Mouse (Mus musculus) liver, embryonic 15.5 days (tissue): ENCODE data around the gene Olfr976. TPM values are rescaled to one million over a fixed set of nuclear protein-coding genes. Genes with fewer than 3 reads are reported as not detected.
"Not testable (repeated sequence)": the region's sequence is repeated elsewhere in the genome, so short reads cannot be mapped to it uniquely, and the experiment has no call there.

ENCODE experiments used
- ATAC-seq: fragments of 200-750 bp; cut with Nextera tagmentation; 2 replicates; pipeline ENCODE4 v1.8.0; 2017; ENCODE audit warnings: moderate number of reproducible peaks, mild to moderate bottlenecking, moderate library complexity; ENCODE audit not compliant: insufficient read depth
- H3K27ac ChIP-seq: fragments of 300-500 bp; sonication (generic); replicated peaks from 2 replicates; pipeline ENCODE4 v1.5.1; 2015; ENCODE audit warnings: mild to moderate bottlenecking, inconsistent platforms
- H3K27me3 ChIP-seq: fragments of 300-500 bp; sonication (generic); 2 replicates; pipeline ENCODE4 v1.6.1; 2015; ENCODE audit warnings: mild to moderate bottlenecking, inconsistent platforms
- H3K36me3 ChIP-seq: fragments of 300-500 bp; sonication (generic); replicated peaks from 2 replicates; pipeline ENCODE4 v1.6.1; 2015; ENCODE audit warnings: moderate library complexity, mild to moderate bottlenecking, inconsistent platforms
- H3K4me1 ChIP-seq: fragments of 300-500 bp; sonication (generic); replicated peaks from 2 replicates; pipeline ENCODE4 v1.6.1; 2015; ENCODE audit warnings: inconsistent platforms
- H3K4me2 ChIP-seq: fragments of 300-500 bp; sonication (generic); 2 replicates; pipeline ENCODE4 v1.6.1; 2015; ENCODE audit warnings: moderate library complexity, mild to moderate bottlenecking, inconsistent platforms
- H3K4me3 ChIP-seq: fragments of 300-500 bp; sonication (generic); replicated peaks from 2 replicates; pipeline ENCODE4 v1.5.1; 2015; ENCODE audit warnings: mild to moderate bottlenecking, inconsistent platforms
- H3K9ac ChIP-seq: fragments of 300-500 bp; sonication (generic); 2 replicates; pipeline ENCODE4 v1.6.1; 2015; ENCODE audit warnings: moderate library complexity, mild to moderate bottlenecking, inconsistent platforms
- H3K9me3 ChIP-seq: fragments of 300-500 bp; sonication (generic); replicated peaks from 2 replicates; pipeline ENCODE4 v1.6.1; 2016; ENCODE audit warnings: inconsistent platforms
- WGBS: fragments of 180-500 bp; shearing (Covaris S2); methylation state at CpG from one replicate; pipeline ENCODE4 v1.1.7; 2015; ENCODE audit warnings: mixed read lengths; ENCODE audit not compliant: insufficient replicate concordance; 5-methylcytosine and 5-hydroxymethylcytosine counted together
- polyA plus RNA-seq: library from polyadenylated mRNA; unstranded; fragments of >200 nt; fragmentation: Nextera tagmentation; extraction: Ambion mirVana; gene quantifications from 2 replicates; pipeline ENCODE4 v1.2.1, GENCODE M21; 2015

Gene Olfr976
- not detected in 2 replicates for polyA plus RNA-seq

- H3K9ac ChIP-seq, H3K27ac ChIP-seq, ATAC-seq, H3K4me1 ChIP-seq, H3K27me3 ChIP-seq, H3K9me3 ChIP-seq, H3K36me3 ChIP-seq, H3K4me2 ChIP-seq, H3K4me3 ChIP-seq: not testable (repeated sequence)
- WGBS, result 64% methylated on average over 8 of the region's 9 CpGs
Observed at GRCm38 (mm10) chr9:39961033-39961432, at the start of gene Olfr976. TSS of gene Olfr976 (minus strand) at chr9:39961133.

GRCm38 (mm10) chr9:40009482-40009881 is 48.5 kb upstream of the Olfr976 start, which contains the start of gene Olfr980:
TSS of gene Olfr980 (minus strand) at chr9:40009582.
- no peaks in the 10 kb centered on the region for H3K36me3 ChIP-seq
- WGBS, result 55% methylated on average over 1 of the region's 1 CpGs
- H3K9me3 ChIP-seq, result no peaks in the 10 kb centered on the region
- no peak within 1 kb of the TSS for H3K27ac ChIP-seq
- no peak for ATAC-seq
- no peaks in the 10 kb centered on the region for H3K27me3 ChIP-seq
- H3K4me3 ChIP-seq, result no peak within 1 kb of the TSS
- H3K4me1 ChIP-seq, result no peaks in the 10 kb centered on the region
- no peak within 1 kb of the TSS for H3K4me2 ChIP-seq
- H3K9ac ChIP-seq, result no peak within 1 kb of the TSS

- H3K4me2 ChIP-seq, result no peak within 1 kb of the TSS
- H3K4me1 ChIP-seq, result no peaks in the 10 kb centered on the region
- H3K27me3 ChIP-seq, result no peaks in the 10 kb centered on the region
- no peaks in the 10 kb centered on the region for H3K36me3 ChIP-seq
- H3K9ac ChIP-seq, result no peak within 1 kb of the TSS
- H3K4me3 ChIP-seq, result no peak within 1 kb of the TSS
- no peak for ATAC-seq
- no peaks in the 10 kb centered on the region for H3K9me3 ChIP-seq
- H3K27ac ChIP-seq, result no peak within 1 kb of the TSS
- WGBS, result 73% methylated on average over 1 of the region's 1 CpGs
Observed at GRCm38 (mm10) chr9:40003365-40003764, 42.4 kb upstream of the Olfr976 start, which contains the start of gene Olfr979. TSS of gene Olfr979 (minus strand) at chr9:40003465.

- 59% methylated on average over 2 of the region's 2 CpGs for WGBS
- ATAC-seq, result no peak
Observed at GRCm38 (mm10) chr9:39991813-39992212, 30.9 kb upstream of the Olfr976 start, which contains the start of gene Olfr978. TSS of gene Olfr978 (plus strand) at chr9:39992113.

GRCm38 (mm10) chr9:39976581-39977145 is 15.7 kb upstream of the Olfr976 start:
- not testable (repeated sequence) for H3K4me2 ChIP-seq, H3K27me3 ChIP-seq, H3K9me3 ChIP-seq, ATAC-seq, H3K27ac ChIP-seq, H3K4me1 ChIP-seq, H3K4me3 ChIP-seq, H3K9ac ChIP-seq, H3K36me3 ChIP-seq
- WGBS, result 61% methylated on average over 1 of the region's 1 CpGs

More at GRCm38 (mm10) chr9:39991813-39992212, 30.9 kb upstream of the Olfr976 start, which contains the start of gene Olfr978:
- no peaks in the 10 kb centered on the region for H3K36me3 ChIP-seq
- no peak within 1 kb of the TSS for H3K4me2 ChIP-seq
- H3K27me3 ChIP-seq, result no peaks in the 10 kb centered on the region
- H3K4me3 ChIP-seq, result no peak within 1 kb of the TSS
- no peak within 1 kb of the TSS for H3K27ac ChIP-seq
- H3K4me1 ChIP-seq, result no peaks in the 10 kb centered on the region
- no peaks in the 10 kb centered on the region for H3K9me3 ChIP-seq
- H3K9ac ChIP-seq, result no peak within 1 kb of the TSS

- Histone ChIP-seq H3K27me3 (no peaks in the 10 kb centered on the region), H3K4me3 (no peak within 1 kb of the TSS), H3K4me2 (no peak within 1 kb of the TSS), H3K9ac (no peak within 1 kb of the TSS), H3K27ac (no peak within 1 kb of the TSS), H3K36me3 (no peaks in the 10 kb centered on the region), H3K9me3 (no peaks in the 10 kb centered on the region), H3K4me1 (no peaks in the 10 kb centered on the region)
- no peak for ATAC-seq
- 29% methylated on average over 1 of the region's 1 CpGs for WGBS
Observed at GRCm38 (mm10) chr9:39951946-39952345, 9.0 kb downstream of the Olfr976 start, which contains the start of gene Olfr975. TSS of gene Olfr975 (minus strand) at chr9:39952046.

- WGBS, result 57% methylated on average over 1 of the region's 1 CpGs
- H3K4me3 ChIP-seq, result no peak within 1 kb of the TSS
- no peaks in the 10 kb centered on the region for H3K27me3 ChIP-seq
- ATAC-seq, result no peak
- no peak within 1 kb of the TSS for H3K4me2 ChIP-seq
- no peaks in the 10 kb centered on the region for H3K4me1 ChIP-seq
- H3K9me3 ChIP-seq, result no peaks in the 10 kb centered on the region
- H3K27ac ChIP-seq, result no peak within 1 kb of the TSS
- no peak within 1 kb of the TSS for H3K9ac ChIP-seq
- H3K36me3 ChIP-seq, result no peaks in the 10 kb centered on the region
Observed at GRCm38 (mm10) chr9:39937201-39937600, 23.7 kb downstream of the Olfr976 start, which contains the start of gene Olfr974. TSS of gene Olfr974 (plus strand) at chr9:39937501.

- not testable (repeated sequence) for ATAC-seq, H3K27me3 ChIP-seq, H3K27ac ChIP-seq, H3K36me3 ChIP-seq, H3K4me3 ChIP-seq, H3K9me3 ChIP-seq, H3K4me1 ChIP-seq, H3K9ac ChIP-seq, H3K4me2 ChIP-seq
- 29% methylated on average over 1 of the region's 1 CpGs for WGBS
Observed at GRCm38 (mm10) chr9:39928837-39929236, 32.1 kb downstream of the Olfr976 start.

GRCm38 (mm10) chr9:39927975-39928836 is 32.7 kb downstream of the Olfr976 start:
- not testable (repeated sequence) for H3K27me3 ChIP-seq, H3K4me2 ChIP-seq, H3K9ac ChIP-seq, H3K27ac ChIP-seq, H3K4me1 ChIP-seq, H3K4me3 ChIP-seq, ATAC-seq, H3K9me3 ChIP-seq, H3K36me3 ChIP-seq
- WGBS, result no CpG with 5 or more reads among the region's 4 CpGs

GRCm38 (mm10) chr9:39909939-39910338 is 51.0 kb downstream of the Olfr976 start:
- H3K4me3 ChIP-seq, result no peak overlapping the region
- no peaks in the 10 kb centered on the region for H3K36me3 ChIP-seq
- H3K4me1 ChIP-seq, result no peaks in the 10 kb centered on the region
- no peak overlapping the region for H3K9ac ChIP-seq
- WGBS, result 33% methylated on average over 3 of the region's 3 CpGs
- H3K9me3 ChIP-seq, result no peaks in the 10 kb centered on the region
- H3K4me2 ChIP-seq, result no peak overlapping the region
- no peak overlapping the region for H3K27ac ChIP-seq
- ATAC-seq, result no peak
- no peaks in the 10 kb centered on the region for H3K27me3 ChIP-seq

- Histone ChIP-seq H3K27me3 (no peaks in the 10 kb centered on the region), H3K4me2 (no peak within 1 kb of the TSS), H3K4me3 (no peak within 1 kb of the TSS), H3K4me1 (no peaks in the 10 kb centered on the region), H3K9me3 (no peaks in the 10 kb centered on the region), H3K36me3 (no peaks in the 10 kb centered on the region), H3K9ac (no peak within 1 kb of the TSS), H3K27ac (no peak within 1 kb of the TSS)
- ATAC-seq, result no peak
- 62% methylated on average over 2 of the region's 2 CpGs for WGBS
Observed at GRCm38 (mm10) chr9:39907036-39907435, 53.9 kb downstream of the Olfr976 start, which contains the start of gene Olfr229. TSS of gene Olfr229 (plus strand) at chr9:39907336.
